Mouse (Mus musculus): ENCODE measurements around the gene Adgrd1. TPM values are rescaled to one million over a fixed set of nuclear protein-coding genes. Genes with fewer than 3 reads are reported as not detected.

Gene Adgrd1
- polyA plus RNA-seq, 1 experiment from 2014 or later = 0.07 TPM

GRCm38 (mm10) chr5:129177697-129178511 is 81.4 kb downstream of the Adgrd1 start:
- Histone ChIP-seq H3K4me2 (no peak overlapping the region), H3K9me3 (ENCODE audit: control insufficient read depth, low read length) (no peaks in the 10 kb centered on the region), H3K4me3 (ENCODE audit: low read depth, low read length) (no peak overlapping the region), H3K9ac (ENCODE audit: low read length) (no peak overlapping the region), H3K27me3 (ENCODE audit: control insufficient read depth, insufficient read depth, low read length) (no peaks in the 10 kb centered on the region), H3K4me1 (ENCODE audit: control insufficient read depth, insufficient read depth, low read length) (0 out of 2 replicates have a peak, but pooled peaks cover 4% of the 10 kb centered on the region), H3K36me3 (ENCODE audit: control insufficient read depth, insufficient read depth, low read length) (no peaks in the 10 kb centered on the region), H3K27ac (ENCODE audit: low read depth, low read length) (no peak overlapping the region)
- 49% methylated on average over 14 of the region's 14 CpGs for WGBS
- peak; percentile 62 for ATAC-seq (ENCODE audit: low FRiP score)
- peak; percentile 98 for DNase-seq (ENCODE audit: low spot score, missing footprints)

- WGBS = 89% methylated on average over 6 of the region's 6 CpGs
- Histone ChIP-seq H3K9me3 (ENCODE audit: control insufficient read depth, low read length) (no peaks in the 10 kb centered on the region), H3K9ac (ENCODE audit: low read length) (no peak overlapping the region), H3K36me3 (ENCODE audit: control insufficient read depth, insufficient read depth, low read length) (no peaks in the 10 kb centered on the region), H3K4me1 (ENCODE audit: control insufficient read depth, insufficient read depth, low read length) (0 out of 2 replicates have a peak, but pooled peaks cover 4% of the 10 kb centered on the region), H3K4me3 (ENCODE audit: low read depth, low read length) (no peak overlapping the region), H3K27ac (ENCODE audit: low read depth, low read length) (no peak overlapping the region), H3K4me2 (no peak overlapping the region), H3K27me3 (ENCODE audit: control insufficient read depth, insufficient read depth, low read length) (no peaks in the 10 kb centered on the region)
- ATAC-seq (ENCODE audit: low FRiP score) (no peak), DNase-seq (ENCODE audit: low spot score, missing footprints) (peak; percentile 54)
These were observed 82.8 kb downstream of the Adgrd1 start for GRCm38 (mm10) chr5:129179356-129179755.

GRCm38 (mm10) chr5:129179995-129180714 is 83.6 kb downstream of the Adgrd1 start:
- Histone ChIP-seq H3K27me3 (ENCODE audit: control insufficient read depth, insufficient read depth, low read length) (no peaks in the 10 kb centered on the region), H3K4me2 (no peak overlapping the region), H3K36me3 (ENCODE audit: control insufficient read depth, insufficient read depth, low read length) (no peaks in the 10 kb centered on the region), H3K9me3 (ENCODE audit: control insufficient read depth, low read length) (no peaks in the 10 kb centered on the region), H3K9ac (ENCODE audit: low read length) (no peak overlapping the region), H3K4me1 (ENCODE audit: control insufficient read depth, insufficient read depth, low read length) (0 out of 2 replicates have a peak, but pooled peaks cover 4% of the 10 kb centered on the region), H3K27ac (ENCODE audit: low read depth, low read length) (no peak overlapping the region), H3K4me3 (ENCODE audit: low read depth, low read length) (no peak overlapping the region)
- ATAC-seq (ENCODE audit: low FRiP score) (no peak), DNase-seq (ENCODE audit: low spot score, missing footprints) (peak; percentile 41)
- WGBS = 92% methylated on average over 17 of the region's 17 CpGs

- H3K4me2 ChIP-seq = no peak overlapping the region
- ATAC-seq (ENCODE audit: low FRiP score) = no peak
- 82% methylated on average over 13 of the region's 13 CpGs for WGBS
These were observed 84.2 kb downstream of the Adgrd1 start for GRCm38 (mm10) chr5:129180715-129181228.

GRCm38 (mm10) chr5:129181450-129181849 is 84.9 kb downstream of the Adgrd1 start:
- H3K36me3 ChIP-seq (ENCODE audit: control insufficient read depth, insufficient read depth, low read length) = no peaks in the 10 kb centered on the region
- no peak overlapping the region for H3K27ac ChIP-seq (ENCODE audit: low read depth, low read length)
- H3K9me3 ChIP-seq (ENCODE audit: control insufficient read depth, low read length) = no peaks in the 10 kb centered on the region
- no peak overlapping the region for H3K4me2 ChIP-seq
- 70% methylated on average over 5 of the region's 5 CpGs for WGBS
- no peaks in the 10 kb centered on the region for H3K27me3 ChIP-seq (ENCODE audit: control insufficient read depth, insufficient read depth, low read length)
- H3K9ac ChIP-seq (ENCODE audit: low read length) = no peak overlapping the region
- DNase-seq (ENCODE audit: low spot score, missing footprints) (no peak), ATAC-seq (ENCODE audit: low FRiP score) (no peak)
- no peaks in the 10 kb centered on the region for H3K4me1 ChIP-seq (ENCODE audit: control insufficient read depth, insufficient read depth, low read length)
- H3K4me3 ChIP-seq (ENCODE audit: low read depth, low read length) = no peak overlapping the region

More at GRCm38 (mm10) chr5:129180715-129181228, 84.2 kb downstream of the Adgrd1 start:
- Histone ChIP-seq H3K9ac (ENCODE audit: low read length) (no peak overlapping the region), H3K36me3 (ENCODE audit: control insufficient read depth, insufficient read depth, low read length) (no peaks in the 10 kb centered on the region), H3K9me3 (ENCODE audit: control insufficient read depth, low read length) (no peaks in the 10 kb centered on the region), H3K4me1 (ENCODE audit: control insufficient read depth, insufficient read depth, low read length) (0 out of 2 replicates have a peak, but pooled peaks cover 4% of the 10 kb centered on the region), H3K4me3 (ENCODE audit: low read depth, low read length) (no peak overlapping the region), H3K27ac (ENCODE audit: low read depth, low read length) (no peak overlapping the region), H3K27me3 (ENCODE audit: control insufficient read depth, insufficient read depth, low read length) (no peaks in the 10 kb centered on the region)
- peak; percentile 17 for DNase-seq (ENCODE audit: low spot score, missing footprints)

GRCm38 (mm10) chr5:129182554-129182953 is 86.0 kb downstream of the Adgrd1 start:
- H3K36me3 ChIP-seq (ENCODE audit: control insufficient read depth, insufficient read depth, low read length) = no peaks in the 10 kb centered on the region
- WGBS = 47% methylated on average over 8 of the region's 8 CpGs
- no peaks in the 10 kb centered on the region for H3K9me3 ChIP-seq (ENCODE audit: control insufficient read depth, low read length)
- no peaks in the 10 kb centered on the region for H3K27me3 ChIP-seq (ENCODE audit: control insufficient read depth, insufficient read depth, low read length)
- DNase-seq (ENCODE audit: low spot score, missing footprints) (no peak), ATAC-seq (ENCODE audit: low FRiP score) (peak; percentile 30; the same call in 1 of the 2 replicates)
- H3K4me1 ChIP-seq (ENCODE audit: control insufficient read depth, insufficient read depth, low read length) = no peaks in the 10 kb centered on the region
- no peak overlapping the region for H3K4me3 ChIP-seq (ENCODE audit: low read depth, low read length)
- H3K9ac ChIP-seq (ENCODE audit: low read length) = no peak overlapping the region
- no peak overlapping the region for H3K27ac ChIP-seq (ENCODE audit: low read depth, low read length)
- H3K4me2 ChIP-seq = no peak overlapping the region

- Histone ChIP-seq H3K4me2 (no peak overlapping the region), H3K36me3 (ENCODE audit: control insufficient read depth, insufficient read depth, low read length) (no peaks in the 10 kb centered on the region), H3K9me3 (ENCODE audit: control insufficient read depth, low read length) (no peaks in the 10 kb centered on the region), H3K9ac (ENCODE audit: low read length) (no peak overlapping the region), H3K4me3 (ENCODE audit: low read depth, low read length) (no peak overlapping the region), H3K27me3 (ENCODE audit: control insufficient read depth, insufficient read depth, low read length) (no peaks in the 10 kb centered on the region), H3K27ac (ENCODE audit: low read depth, low read length) (no peak overlapping the region), H3K4me1 (ENCODE audit: control insufficient read depth, insufficient read depth, low read length) (no peaks in the 10 kb centered on the region)
- ATAC-seq (ENCODE audit: low FRiP score) (no peak), DNase-seq (ENCODE audit: low spot score, missing footprints) (no peak)
- whole genome bisulfite sequencing = 12% methylated on average over 2 of the region's 2 CpGs
These were observed 89.7 kb downstream of the Adgrd1 start for GRCm38 (mm10) chr5:129186260-129186659.

- Histone ChIP-seq H3K9ac (ENCODE audit: low read length) (no peak overlapping the region), H3K36me3 (ENCODE audit: control insufficient read depth, insufficient read depth, low read length) (no peaks in the 10 kb centered on the region), H3K4me2 (no peak overlapping the region), H3K4me1 (ENCODE audit: control insufficient read depth, insufficient read depth, low read length) (no peaks in the 10 kb centered on the region), H3K27ac (ENCODE audit: low read depth, low read length) (no peak overlapping the region), H3K9me3 (ENCODE audit: control insufficient read depth, low read length) (no peaks in the 10 kb centered on the region), H3K4me3 (ENCODE audit: low read depth, low read length) (no peak overlapping the region), H3K27me3 (ENCODE audit: control insufficient read depth, insufficient read depth, low read length) (no peaks in the 10 kb centered on the region)
- DNase-seq (ENCODE audit: low spot score, missing footprints) (no peak), ATAC-seq (ENCODE audit: low FRiP score) (no peak)
- WGBS = 84% methylated on average over 7 of the region's 7 CpGs
These were observed 90.4 kb downstream of the Adgrd1 start for GRCm38 (mm10) chr5:129186926-129187325.

GRCm38 (mm10) chr5:129189071-129189470 is 92.5 kb downstream of the Adgrd1 start:
- no peak overlapping the region for H3K4me2 ChIP-seq
- no peak overlapping the region for H3K27ac ChIP-seq (ENCODE audit: low read depth, low read length)
- H3K9ac ChIP-seq (ENCODE audit: low read length) = no peak overlapping the region
- no peak for ATAC-seq (ENCODE audit: low FRiP score)
- H3K36me3 ChIP-seq (ENCODE audit: control insufficient read depth, insufficient read depth, low read length) = no peaks in the 10 kb centered on the region
- H3K4me1 ChIP-seq (ENCODE audit: control insufficient read depth, insufficient read depth, low read length) = no peaks in the 10 kb centered on the region
- H3K9me3 ChIP-seq (ENCODE audit: control insufficient read depth, low read length) = no peaks in the 10 kb centered on the region
- no peak overlapping the region for H3K4me3 ChIP-seq (ENCODE audit: low read depth, low read length)
- no peaks in the 10 kb centered on the region for H3K27me3 ChIP-seq (ENCODE audit: control insufficient read depth, insufficient read depth, low read length)
- DNase-seq (ENCODE audit: low spot score, missing footprints) = no peak
- 82% methylated on average over 6 of the region's 6 CpGs for WGBS
